Mouse (Mus musculus) kidney, adult 2 months (tissue): ENCODE results near the gene Naglu. TPM values are rescaled to one million over a fixed set of nuclear protein-coding genes. Genes with fewer than 3 reads are reported as not detected.

Experiments
- DNase-seq: peaks from one replicate; pipeline ENCODE4 v3.0.0; 2021
- H3K27ac ChIP-seq: fragments of 200-500 bp; 2 replicates; pipeline ENCODE4 v1.5.1; 2012; ENCODE audit warnings: low read depth, low read length, control low read depth, inconsistent platforms; ENCODE audit not compliant: insufficient read depth
- H3K27me3 ChIP-seq: fragments of 200-500 bp; replicated peaks from 2 replicates; pipeline ENCODE4 v1.6.1; 2012; ENCODE audit warnings: mild to moderate bottlenecking, moderate library complexity, low read length, inconsistent platforms; ENCODE audit not compliant: control insufficient read depth, insufficient read depth
- H3K36me3 ChIP-seq: fragments of 200-500 bp; 2 replicates; pipeline ENCODE4 v1.6.1; 2012; ENCODE audit warnings: mild to moderate bottlenecking, moderate library complexity, low read length, inconsistent platforms; ENCODE audit not compliant: control insufficient read depth, insufficient read depth
- H3K4me1 ChIP-seq: fragments of 200-500 bp; 2 replicates; pipeline ENCODE4 v1.6.1; 2011; ENCODE audit warnings: low read length; ENCODE audit not compliant: control insufficient read depth, insufficient read depth
- H3K4me3 ChIP-seq: fragments of 200-500 bp; 2 replicates; pipeline ENCODE4 v1.5.1; 2011; ENCODE audit warnings: mild to moderate bottlenecking, low read depth, low read length, control low read depth; ENCODE audit not compliant: insufficient read depth
- CTCF ChIP-seq: fragments of 200-500 bp; conservative IDR thresholded peaks from 2 replicates; pipeline ENCODE4 v1.5.1; 2011; ENCODE audit warnings: low read depth, mild to moderate bottlenecking, control low read depth, low read length, moderate library complexity, mixed read lengths; ENCODE audit not compliant: insufficient read depth, insufficient read length
- POLR2A ChIP-seq: fragments of 200-500 bp; IDR thresholded peaks from one replicate; pipeline ENCODE4 v1.6.1; 2011; ENCODE audit warnings: low read depth, low read length, control low read depth
- WGBS: fragments of 180-500 bp; shearing (Covaris S2); methylation state at CpG from one replicate; pipeline ENCODE4 v1.1.7; 2018; 5-methylcytosine and 5-hydroxymethylcytosine counted together
- polyA plus RNA-seq: library from polyadenylated mRNA; depleted of rRNA; stranded (reverse); fragments of >200 nt; gene quantifications from 2 replicates; pipeline ENCODE4 v1.2.3, GENCODE M21; 2012

Gene Naglu
- polyA plus RNA-seq, 1 experiment = 50.6 TPM

GRCm38 (mm10) chr11:101070987-101071386 lies 1.2 kb downstream of the Naglu start:
- Histone ChIP-seq H3K4me1 (peaks cover 11% of the 10 kb centered on the region; the same call in 1 of the 2 replicates), H3K27me3 (no peaks in the 10 kb centered on the region), H3K4me3 (no peak overlapping the region), H3K27ac (no peak overlapping the region), H3K36me3 (no peaks in the 10 kb centered on the region)
- 79% methylated on average over 6 of the region's 6 CpGs for WGBS
- no peak for TF ChIP-seq POLR2A
- TF ChIP-seq CTCF = no peak
- no peak for DNase-seq

- TF ChIP-seq POLR2A = no peak
- no peak for TF ChIP-seq CTCF
- DNase-seq = no peak
- no peaks in the 10 kb centered on the region for H3K27me3 ChIP-seq
- no peak overlapping the region for H3K27ac ChIP-seq
- H3K36me3 ChIP-seq = no peaks in the 10 kb centered on the region
- 86% methylated on average over 14 of the region's 14 CpGs for WGBS
- H3K4me1 ChIP-seq = peaks cover 11% of the 10 kb centered on the region; the same call in 1 of the 2 replicates
- H3K4me3 ChIP-seq = no peak overlapping the region
Measured at GRCm38 (mm10) chr11:101071810-101072428, 2.1 kb downstream of the Naglu start.

DNA sequence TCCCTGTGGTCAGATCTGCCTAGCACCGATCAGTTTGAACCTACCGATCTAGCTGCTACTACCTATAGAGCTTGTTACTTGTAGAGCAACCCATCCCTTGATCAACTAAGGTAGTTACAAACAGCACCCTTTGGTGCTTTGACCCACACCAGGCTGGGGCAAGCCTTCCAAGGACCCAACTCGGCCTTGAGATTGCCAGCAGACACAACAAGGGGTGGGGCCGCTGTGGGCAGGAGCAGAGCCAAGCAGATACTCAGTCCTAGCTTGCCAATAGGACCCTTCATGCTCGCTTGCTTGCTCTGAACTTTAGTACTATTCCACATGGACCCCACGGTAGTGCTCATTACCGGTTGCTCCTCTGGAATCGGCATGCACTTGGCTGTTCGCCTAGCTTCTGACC lies 8.3 kb downstream of the Naglu start, which contains the start of gene Hsd17b1:
Gene Hsd17b1, plus strand, starts transcription at position 291 of the 400 bp plus-strand sequence.
- no peak within 1 kb of the TSS for H3K4me3 ChIP-seq
- TF ChIP-seq CTCF = no peak
- no peak for TF ChIP-seq POLR2A
- WGBS = 75% methylated on average over 9 of the region's 9 CpGs
- H3K4me1 ChIP-seq = peaks cover 9% of the 10 kb centered on the region; the same call in 1 of the 2 replicates
- no peak within 1 kb of the TSS for H3K27ac ChIP-seq
- H3K27me3 ChIP-seq = no peaks in the 10 kb centered on the region
- no peak for DNase-seq
- no peaks in the 10 kb centered on the region for H3K36me3 ChIP-seq

DNA sequence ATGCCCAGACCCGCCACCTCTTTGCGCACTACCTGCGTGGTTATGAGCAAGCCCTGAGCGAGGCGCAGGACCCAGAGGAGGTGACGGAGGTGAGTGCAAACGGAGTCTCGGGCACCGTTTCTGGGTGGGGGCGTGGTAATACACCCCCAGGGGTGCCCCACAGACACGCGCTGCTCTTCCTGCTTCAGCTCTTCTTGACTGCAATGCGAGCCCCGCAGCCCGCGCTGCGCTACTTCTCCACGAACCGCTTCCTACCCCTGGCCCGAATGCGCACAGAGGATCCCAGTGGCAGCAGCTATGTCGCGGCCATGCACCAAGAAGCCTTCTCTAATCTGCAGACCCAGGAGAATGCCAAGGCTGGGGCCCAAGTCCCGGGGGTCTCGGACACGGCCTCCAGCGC lies 9.9 kb downstream of the Naglu start:
- Histone ChIP-seq H3K36me3 (no peaks in the 10 kb centered on the region), H3K4me3 (no peak overlapping the region), H3K4me1 (peaks cover 15% of the 10 kb centered on the region; the same call in 1 of the 2 replicates), H3K27ac (no peak overlapping the region), H3K27me3 (no peaks in the 10 kb centered on the region)
- TF ChIP-seq CTCF (no peak), POLR2A (no peak)
- DNase-seq = no peak
- 26% methylated on average over 27 of the region's 27 CpGs for WGBS

- H3K27me3 ChIP-seq = no peaks in the 10 kb centered on the region
- no peak overlapping the region for H3K4me3 ChIP-seq
- H3K36me3 ChIP-seq = no peaks in the 10 kb centered on the region
- H3K27ac ChIP-seq = peak overlapping the region; percentile 84
- no peak for TF ChIP-seq CTCF
- peak; percentile 68 for DNase-seq
- 61% methylated on average over 5 of the region's 5 CpGs for WGBS
- H3K4me1 ChIP-seq = peaks cover 18% of the 10 kb centered on the region; the same call in 1 of the 2 replicates
Measured at GRCm38 (mm10) chr11:101080421-101080820, 10.6 kb downstream of the Naglu start.

GRCm38 (mm10) chr11:101081659-101082058 lies 11.8 kb downstream of the Naglu start:
- WGBS = 8% methylated on average over 10 of the region's 10 CpGs

GRCm38 (mm10) chr11:101082208-101083082 lies 12.6 kb downstream of the Naglu start, which contains the start of gene Coasy:
TSS of gene Coasy (plus strand) at chr11:101082565.
- no peaks in the 10 kb centered on the region for H3K36me3 ChIP-seq
- DNase-seq = peak; percentile 94
- H3K27me3 ChIP-seq = no peaks in the 10 kb centered on the region
- peaks cover 24% of the 10 kb centered on the region for H3K4me1 ChIP-seq
- H3K4me3 ChIP-seq = peak within 1 kb of the TSS; percentile 79
- under 1% methylated on average over 51 of the region's 51 CpGs for WGBS
- H3K27ac ChIP-seq = peak within 1 kb of the TSS; percentile 84
- TF ChIP-seq POLR2A (peak; percentile 62), CTCF (0 out of 2 replicates have a peak, but pooled peaks have one; percentile 17)

More at GRCm38 (mm10) chr11:101081659-101082058, 11.8 kb downstream of the Naglu start:
- H3K4me1 ChIP-seq = peaks cover 23% of the 10 kb centered on the region
- DNase-seq = peak; percentile 40
- no peaks in the 10 kb centered on the region for H3K27me3 ChIP-seq
- no peak for TF ChIP-seq CTCF
- peak overlapping the region; percentile 84 for H3K27ac ChIP-seq
- H3K36me3 ChIP-seq = no peaks in the 10 kb centered on the region
- peak overlapping the region; percentile 51 for H3K4me3 ChIP-seq
